Mouse (Mus musculus): ENCODE measurements around the gene Baiap2l1.

The Baiap2l1 gene

DNA sequence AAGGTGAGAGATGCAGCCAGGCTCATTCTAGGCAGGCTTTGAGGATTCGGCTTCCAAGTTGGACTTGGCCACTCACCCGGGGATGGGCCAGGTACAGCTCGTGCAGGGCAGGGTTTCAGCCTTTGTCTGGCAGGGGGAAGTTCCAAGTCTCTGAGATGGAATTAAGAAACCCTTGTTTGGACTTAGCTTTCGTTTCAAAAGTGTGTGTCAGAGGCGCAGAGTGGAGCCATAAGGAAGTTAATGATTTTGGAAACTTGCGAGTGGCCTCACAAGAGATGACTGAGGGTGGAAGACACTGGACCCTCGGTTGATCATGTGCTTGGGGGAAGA, 101.4 kb downstream of the Baiap2l1 start:
- no peak for DNase-seq

DNA sequence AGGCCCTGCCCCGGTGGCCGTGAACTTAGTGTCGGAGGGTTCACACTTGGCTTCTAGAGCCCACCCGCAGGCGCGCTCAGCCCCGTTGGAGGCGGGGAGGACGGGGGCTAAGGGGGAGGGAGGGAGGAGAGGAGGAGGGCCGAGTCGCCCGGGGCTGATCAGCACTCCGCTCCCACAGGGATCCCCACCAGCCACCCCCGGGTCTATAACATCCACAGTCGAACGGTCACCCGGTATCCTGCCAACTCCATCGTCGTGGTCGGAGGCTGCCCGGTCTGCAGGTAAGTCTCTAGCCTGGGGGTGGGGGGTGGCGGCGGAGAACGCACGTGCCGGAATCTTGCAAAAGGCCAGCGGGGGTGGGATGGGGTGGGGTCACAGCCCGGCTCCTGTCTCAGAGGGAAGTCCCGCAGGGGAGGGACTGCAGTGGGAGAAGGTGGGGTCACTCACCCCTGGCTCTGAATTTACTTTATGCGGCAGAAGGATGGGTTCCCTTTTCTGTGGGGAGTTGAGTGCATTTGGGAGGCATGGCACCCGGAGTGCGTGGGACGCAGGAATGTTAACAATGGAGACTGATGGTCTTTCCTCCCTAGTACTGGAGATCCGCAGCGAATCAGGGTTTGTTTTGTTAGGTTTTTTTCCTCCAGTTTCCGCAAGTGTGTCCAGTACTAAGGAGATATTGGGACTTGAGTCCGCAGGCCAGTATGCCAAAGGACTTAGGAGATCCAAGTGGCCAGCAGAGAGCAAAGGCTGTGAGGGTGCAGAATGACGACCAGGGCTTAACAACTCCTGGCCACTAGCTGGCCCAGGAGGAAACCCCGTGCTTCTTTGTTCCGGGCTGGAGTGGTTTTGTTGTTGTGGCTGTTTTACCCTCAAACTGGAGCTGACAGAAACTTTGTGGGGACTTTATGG, 102.0 kb downstream of the Baiap2l1 start:
- DNase-seq: peak; percentile 55 to 61

DNA sequence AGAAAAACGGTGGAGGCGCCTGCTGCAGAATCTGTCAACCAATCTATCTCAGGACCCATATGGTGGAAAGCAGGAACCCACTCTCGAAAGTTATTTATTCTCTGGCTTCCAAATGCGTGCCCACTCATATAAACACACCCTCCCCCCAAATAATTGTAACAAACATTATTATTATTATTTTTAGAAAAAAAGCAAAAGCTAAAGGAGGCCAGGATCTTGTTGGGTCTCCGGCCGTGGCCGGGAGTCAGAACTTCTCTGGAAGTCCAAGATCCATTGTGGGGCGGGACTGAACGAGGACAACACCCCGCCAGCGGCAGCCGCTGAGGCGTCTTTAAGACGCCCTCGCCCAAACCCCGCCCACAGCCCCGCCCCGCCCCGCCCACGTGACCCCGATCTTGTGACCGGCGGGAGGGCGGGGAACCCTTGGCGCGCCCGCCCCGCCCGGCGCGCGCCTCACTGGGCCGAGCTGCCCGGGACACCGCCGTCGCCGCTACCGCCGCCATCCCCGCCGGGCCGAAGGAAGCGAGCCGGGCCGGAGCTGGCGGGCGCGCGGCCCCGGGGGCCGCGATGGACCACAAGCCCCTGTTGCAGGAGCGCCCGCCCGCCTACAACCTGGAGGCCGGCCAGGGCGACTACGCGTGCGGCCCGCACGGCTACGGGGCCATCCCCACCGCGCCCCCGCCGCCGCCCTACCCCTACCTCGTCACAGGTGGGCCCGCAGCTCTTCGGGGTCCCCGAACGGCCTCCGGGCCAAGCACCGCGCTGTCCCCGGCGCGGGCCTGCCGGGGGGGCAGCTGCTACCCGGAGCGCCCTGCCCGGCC, 102.9 kb downstream of the Baiap2l1 start:
- DNase-seq: peak; percentile 86 to 87

DNA sequence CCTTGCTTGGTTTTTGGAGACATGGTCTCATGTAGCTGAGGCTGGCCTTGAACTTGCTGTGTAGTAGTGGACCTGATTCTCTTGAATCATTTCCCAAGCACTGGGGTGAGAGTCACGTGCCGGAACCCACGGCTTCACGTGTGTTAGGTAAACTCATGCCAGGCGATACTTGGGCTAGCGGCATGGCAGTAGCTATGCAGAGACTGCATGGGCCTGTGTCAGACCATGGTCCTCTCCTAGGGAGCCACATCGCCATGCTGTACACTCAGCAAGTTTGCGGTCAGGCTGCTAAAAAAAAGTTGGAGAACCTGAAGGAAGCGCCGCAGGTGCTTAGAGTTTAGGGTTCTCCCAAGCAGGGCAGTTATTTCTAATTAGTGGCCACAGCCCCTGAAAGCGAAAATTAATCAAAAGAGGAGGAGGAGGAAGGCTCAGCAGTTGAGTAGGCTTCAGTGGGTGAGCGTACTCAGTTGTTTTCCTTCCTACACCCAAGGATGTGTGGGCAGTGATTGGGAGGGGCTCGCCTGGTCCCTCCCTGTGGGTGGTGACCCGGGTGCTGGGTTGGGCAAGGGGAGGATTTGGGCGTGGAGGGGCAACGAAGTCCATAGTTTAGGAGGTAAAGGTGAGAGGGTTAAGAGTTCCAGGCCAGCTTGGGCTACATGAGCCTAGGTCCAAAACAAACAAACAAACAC, 103.6 kb downstream of the Baiap2l1 start:
- no peak for DNase-seq

DNA sequence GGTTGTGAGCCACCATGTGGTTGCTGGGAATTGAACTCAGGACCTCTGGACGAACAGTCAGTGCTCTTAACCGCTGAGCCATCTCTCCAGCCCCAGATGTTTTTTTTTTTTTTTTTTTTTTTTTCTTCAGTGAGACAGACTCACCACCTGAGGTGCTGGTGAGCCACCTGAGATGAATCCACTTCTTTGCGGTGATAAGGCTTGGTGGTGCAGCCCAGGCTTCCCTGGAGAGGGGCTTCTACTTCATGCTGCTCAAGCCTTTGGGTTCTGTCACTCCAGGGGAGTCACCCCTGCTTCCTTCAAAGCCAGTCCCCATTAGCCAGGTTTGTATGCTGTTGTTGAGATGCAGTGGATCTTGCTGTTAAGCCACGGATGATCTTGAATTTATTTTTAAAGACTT, 104.7 kb downstream of the Baiap2l1 start:
- DNase-seq: no peak

DNA sequence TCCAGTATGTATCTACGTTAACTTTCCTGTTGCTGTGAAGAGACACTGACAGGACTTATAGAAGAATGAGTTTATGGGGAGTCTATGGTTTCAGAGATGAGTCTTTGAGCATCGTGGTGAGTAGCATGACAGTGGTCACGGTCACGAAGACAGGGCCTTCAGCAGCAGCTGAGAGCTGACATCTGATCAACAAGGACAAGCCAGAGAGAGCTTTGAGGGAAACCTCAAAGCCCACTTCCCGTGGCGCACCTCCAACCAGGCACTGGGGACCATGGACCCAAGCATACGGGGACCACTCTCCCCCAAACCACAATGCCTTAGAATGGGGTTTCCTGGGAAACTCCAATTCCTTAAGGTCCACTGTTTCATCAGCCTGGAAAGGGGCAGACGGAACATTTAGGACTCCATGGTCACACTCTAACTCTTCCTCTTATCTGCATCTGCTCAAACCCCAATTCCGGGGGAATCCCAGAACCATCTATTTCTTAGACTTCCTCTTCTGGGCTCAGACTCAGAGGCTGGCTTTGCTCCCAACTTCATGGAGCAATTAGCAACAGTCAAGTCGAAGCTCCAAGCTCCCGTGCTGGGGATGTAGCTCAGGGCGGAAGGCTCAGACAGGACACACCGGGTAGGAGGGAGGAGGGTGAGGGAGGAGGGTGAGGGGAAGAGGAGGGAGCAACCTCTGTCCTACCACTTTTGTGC, 105.9 kb downstream of the Baiap2l1 start:
- DNase-seq: no peak

DNA sequence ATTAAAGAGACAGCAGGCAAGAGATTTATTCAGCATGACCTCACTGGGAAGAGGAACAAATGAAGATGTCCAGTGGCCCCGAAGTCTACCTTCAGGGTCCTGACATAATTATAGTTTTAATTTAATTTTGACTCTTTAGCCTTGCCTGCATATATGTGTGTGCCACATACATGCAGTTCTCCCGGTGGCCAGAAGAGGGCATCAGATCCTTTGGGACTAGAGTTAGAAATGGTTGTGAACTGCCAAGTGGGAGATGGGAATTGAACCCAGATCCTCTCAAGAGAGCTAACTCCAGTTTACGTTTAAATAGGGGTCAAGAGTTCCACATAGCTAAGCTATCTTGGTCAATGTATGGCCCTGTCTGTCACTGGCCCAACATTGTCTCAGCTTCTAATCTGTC, 108.0 kb downstream of the Baiap2l1 start:
- DNase-seq: peak in 1 of 2 experiments; percentile 46

DNA sequence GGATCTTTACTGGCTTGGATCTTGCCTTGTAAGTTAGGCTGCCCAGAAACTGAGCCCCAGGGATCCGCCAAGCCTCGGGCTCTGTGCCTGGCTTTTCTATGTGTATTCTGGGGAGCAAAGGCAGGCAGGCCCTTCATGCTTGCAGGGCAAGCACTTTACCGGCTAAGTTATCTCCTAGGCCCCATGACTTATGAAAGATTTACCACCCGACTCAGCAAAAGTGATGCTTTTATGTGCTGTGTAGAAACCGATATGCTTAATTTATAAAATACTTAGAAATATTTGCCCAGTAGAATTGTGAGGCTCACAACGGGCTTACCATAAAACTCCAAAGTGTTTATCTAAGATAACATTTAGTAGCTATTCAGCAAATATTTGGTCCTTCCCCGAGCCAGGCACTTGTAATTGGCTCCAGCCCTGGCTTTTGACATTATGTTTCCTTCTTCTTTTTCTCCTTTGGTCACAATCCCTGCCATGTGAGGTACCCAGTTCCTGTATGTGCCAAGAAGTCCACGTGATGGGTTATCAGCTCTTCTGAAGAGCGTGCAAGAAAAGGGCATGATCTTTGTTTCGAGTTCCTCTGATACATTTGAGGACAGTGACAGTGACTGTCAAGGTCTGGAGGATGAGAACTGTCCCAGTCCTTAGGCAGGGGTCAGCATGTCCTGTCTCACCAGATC, 109.9 kb downstream of the Baiap2l1 start:
- no peak for DNase-seq

DNA sequence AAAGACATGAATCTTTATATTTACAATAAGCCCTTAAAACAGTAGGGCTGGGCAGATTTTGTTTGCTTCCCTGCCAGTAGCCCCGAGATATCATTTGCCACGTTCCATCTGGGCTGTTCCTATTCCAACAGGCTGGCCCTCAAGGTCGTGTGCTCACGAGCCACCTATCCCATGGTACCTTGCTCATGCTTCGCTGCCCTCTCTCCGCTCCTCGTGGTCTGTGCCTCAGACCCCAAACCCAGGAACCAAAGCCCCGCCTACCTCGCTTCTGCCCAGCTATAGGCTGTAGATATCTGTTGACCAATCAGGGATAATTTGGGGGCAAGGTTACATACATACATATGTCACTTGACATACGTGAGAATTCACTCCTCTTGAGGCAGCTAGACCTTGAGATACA, 110.6 kb downstream of the Baiap2l1 start:
- no peak for DNase-seq

DNA sequence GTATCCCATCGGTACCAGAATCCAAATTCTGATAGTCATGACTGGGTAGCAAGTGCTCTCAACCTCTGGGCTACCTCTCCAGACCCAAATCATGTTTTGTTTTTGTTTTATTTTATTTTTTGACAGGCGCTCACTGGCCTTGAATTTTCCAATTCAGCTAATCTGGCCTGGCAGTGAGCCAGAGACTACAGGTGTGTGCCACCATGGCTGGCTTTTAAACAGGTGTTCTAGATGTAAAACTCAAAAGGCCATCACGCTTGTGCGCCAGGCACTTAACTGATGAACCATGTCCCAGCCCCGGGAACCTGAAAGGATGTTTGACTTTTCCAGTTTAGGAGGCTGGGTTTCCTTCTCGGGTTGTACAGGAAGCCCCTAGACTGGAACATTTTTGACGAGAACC, 111.2 kb downstream of the Baiap2l1 start:
- no peak for DNase-seq

DNA sequence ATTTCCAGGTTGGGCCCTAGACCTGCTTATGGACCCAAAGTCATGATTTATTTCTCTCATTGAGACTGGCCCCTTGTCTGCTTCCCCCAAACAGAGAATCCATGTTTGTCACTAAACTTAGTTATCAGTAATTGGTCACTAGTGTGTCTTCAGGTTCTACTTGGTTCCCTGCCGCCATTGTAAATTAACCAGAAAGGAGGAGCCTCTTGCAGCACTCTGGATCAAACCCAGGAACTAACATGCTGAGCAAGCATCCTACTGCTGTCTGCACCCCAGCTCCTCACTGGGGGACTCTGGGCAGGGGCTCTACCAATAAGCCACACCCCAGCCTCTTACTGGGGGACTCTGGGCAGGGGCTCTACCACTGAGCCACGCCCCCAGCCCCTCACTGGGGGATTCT, 112.3 kb downstream of the Baiap2l1 start:
- no peak for DNase-seq

DNA sequence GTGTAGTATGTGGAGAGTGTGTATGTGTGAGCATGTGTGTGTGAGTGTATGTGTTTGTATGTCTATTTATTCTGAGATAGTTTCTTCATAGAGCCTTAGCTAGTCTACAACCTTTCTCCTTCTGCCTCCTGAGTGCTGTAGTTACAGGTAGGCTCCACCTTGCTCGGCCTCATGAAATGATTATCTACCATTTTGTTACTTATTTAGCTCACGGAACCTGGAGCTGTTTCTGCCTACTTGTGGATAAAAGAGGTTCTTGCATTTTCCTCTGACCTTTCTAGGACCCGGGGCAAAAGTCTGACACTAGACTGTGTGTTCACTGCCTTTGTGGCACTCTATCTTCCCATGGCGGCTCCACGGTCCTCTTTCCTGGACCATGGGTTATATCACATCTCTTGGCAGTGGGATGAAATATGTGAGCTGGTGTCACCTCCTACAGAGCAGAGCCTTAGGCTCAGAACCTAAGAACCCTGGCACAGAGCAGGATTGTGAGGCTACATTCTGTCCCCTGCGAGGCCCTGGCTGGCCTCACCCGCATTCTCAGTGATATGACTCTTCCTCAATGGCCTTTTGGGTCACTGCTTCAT, 113.9 kb downstream of the Baiap2l1 start, which contains the start of gene Bri3:
TSS of gene Bri3 (plus strand) at position 537 of the 587 bp plus-strand sequence.
- DNase-seq: no peak

DNA sequence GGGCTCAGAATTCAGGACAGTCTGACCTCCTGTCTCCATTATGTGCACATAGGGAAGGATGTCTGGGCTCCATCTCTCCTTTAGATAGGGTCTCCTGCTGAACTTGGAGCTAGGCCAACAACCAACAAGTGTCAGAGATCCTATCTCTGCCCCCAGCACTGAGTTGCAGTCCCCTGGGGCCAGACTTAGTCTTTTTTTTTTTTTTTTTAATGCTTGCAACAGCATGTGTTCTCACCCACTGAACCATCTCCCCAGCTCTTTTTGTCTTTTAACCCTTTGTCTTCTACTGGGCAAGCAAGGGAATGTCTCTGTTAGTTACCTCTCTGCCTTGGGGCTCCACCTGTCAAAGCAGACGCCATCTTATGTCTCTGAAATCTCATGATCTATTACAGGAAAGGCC, 118.9 kb downstream of the Baiap2l1 start:
- DNase-seq: no peak

DNA sequence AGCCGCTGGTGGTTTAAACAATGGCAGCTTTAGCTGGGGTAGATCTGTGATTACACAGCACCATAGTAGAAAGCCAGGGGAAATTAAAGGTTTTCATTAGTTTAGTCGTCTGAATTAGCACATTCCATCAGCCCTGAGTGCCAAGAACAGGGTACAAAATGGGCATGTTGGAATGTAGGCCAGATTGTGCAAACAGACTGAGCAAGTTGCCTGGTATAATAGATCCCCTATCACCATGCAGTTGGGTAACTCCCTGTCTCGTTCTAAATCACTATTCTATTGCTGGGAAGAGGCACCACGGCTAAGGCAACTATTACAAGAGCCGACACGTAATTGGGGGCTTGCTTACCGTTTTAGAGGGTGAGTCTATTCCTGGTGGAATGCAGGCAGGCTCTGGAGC, 123.2 kb downstream of the Baiap2l1 start:
- DNase-seq: no peak

DNA sequence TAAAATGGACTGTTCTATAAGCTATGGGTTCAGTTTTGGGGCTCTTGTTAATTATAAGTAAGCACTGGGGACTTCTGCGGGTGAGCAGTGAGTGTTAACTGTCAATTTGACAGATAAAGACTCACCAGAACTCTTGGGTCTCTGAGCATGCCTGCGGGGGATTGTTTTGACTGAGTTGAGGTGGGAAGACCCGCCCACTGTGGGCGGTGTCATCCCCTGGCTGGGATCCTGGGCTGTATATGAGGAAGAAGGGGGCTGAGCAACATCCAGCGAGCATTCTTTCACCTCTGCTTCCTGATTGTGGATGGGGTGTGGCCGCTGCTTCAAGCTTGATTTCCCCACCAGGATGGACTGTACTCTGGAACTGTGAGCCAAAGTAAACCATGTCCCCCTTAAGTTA, 123.7 kb downstream of the Baiap2l1 start:
- DNase-seq: no peak

DNA sequence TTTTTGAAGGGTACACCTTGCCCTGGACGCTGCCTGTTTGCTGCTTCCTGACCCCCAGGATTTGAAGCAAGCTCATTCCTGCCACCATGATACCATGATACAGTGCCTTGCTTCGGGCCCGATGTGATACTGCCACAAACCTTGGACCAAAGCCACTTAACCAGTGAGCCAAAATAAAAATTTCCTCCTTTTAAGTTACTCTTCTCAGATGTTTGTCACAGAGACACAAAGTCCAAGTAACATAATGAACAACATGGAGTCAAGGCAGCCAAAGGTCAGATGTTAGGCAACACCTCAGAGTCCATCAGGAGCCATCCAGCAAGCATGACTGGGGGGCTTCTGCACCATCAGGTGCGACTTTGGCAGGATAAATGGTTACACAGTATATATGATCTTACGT, 125.4 kb downstream of the Baiap2l1 start:
- no peak for DNase-seq

DNA sequence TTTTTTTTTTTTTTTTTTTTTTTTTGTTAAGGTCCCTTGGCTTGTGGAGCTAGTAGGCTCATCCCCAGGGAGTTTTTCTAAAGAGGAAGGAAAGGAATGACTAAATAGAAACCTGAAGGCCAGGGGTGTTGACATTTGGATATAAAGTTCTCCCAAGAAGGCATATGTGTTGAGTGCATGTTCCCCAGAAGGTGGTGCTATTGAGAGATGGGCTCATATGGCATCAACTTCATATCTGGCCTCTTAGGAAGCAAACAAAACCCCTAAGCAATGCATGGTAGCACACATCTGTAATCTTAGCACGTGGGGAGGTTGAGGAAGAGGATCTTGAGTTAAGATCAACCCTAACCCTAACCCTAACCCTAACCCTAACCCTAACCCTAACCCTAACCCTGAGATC, 126.5 kb downstream of the Baiap2l1 start:
- no peak for DNase-seq

DNA sequence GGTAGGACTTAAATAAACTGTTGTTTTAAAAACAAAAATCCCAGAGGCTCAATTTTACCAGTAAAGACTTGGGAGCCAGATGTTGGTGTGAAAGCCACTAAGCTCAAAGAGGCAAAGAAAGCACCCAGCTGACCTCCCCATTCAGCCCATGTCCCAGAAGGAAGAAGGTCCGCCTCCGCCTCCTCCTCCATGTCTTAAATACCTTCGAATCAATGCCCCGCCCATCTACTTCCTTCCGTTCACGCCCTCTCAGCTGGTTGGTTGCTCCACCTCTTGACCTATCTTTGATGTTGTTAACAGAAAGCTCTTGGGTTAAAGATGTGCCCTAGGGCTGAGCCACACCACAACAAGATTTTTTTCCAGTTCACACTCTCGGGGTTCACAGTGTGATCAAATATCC, 127.7 kb downstream of the Baiap2l1 start:
- DNase-seq: no peak

DNA sequence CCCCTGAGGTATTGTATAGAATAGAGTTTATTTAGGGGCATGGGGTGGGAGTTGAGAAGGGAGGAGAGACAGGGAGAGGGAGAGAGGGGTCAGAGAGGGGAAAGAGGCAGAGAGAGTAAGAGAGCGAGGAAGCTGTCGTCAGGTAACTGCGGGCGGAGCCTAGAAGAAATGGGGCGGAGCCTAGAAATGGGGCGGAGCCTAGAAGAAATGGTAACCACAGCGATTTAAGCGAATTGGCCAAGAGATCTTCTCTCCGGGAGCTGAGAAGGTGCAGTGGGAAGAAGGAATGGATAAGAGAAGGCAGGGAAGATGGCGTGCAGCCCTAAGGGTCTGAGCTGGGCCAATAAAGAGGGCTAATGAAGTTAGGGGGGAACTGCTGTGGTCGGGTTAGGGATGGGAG, 131.7 kb downstream of the Baiap2l1 start:
- no peak for DNase-seq

DNA sequence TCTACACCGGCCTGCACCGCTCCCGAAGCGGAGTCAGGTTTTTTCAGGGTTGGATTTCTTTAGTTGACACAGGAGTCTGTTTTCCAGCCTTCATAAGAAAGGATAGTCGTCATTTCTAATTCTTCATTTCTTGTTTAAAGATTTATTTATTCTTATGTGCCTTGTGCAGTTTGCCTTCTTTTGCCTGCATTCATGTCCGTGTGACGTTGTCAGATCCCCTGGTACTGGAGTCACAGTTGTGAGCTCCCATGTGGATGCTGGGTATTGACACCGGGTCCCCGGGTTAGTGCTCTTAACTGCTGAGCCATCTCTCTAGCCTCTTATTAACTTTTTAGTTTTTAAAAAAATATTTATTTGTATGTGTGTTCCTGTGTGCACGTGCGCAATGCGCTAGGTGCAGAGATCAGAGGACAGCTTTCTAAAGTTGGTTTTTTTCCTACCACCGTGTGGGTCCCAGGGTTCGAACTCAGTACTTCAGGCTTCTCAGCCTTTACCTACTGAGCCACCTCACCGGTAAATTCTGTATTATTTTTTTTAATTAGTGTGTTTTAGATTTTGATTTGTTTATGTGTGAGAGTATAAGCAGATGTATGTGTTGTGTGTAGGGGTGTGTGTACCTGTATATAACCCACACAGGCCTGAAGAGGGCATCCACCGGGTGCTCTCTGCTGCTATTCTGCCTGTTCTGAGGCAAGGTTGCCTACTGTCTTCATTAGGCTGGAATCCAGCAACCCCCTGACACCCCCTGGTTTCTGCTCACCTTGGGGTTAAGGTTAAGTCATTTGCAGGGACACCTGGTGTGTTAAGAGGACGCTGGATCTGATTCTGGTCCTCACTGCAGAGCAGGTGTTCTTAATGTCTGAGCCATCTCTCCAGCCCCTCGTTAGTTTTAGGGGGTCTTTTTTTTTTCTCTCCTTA, 133.8 kb downstream of the Baiap2l1 start:
- DNase-seq: no peak

DNA sequence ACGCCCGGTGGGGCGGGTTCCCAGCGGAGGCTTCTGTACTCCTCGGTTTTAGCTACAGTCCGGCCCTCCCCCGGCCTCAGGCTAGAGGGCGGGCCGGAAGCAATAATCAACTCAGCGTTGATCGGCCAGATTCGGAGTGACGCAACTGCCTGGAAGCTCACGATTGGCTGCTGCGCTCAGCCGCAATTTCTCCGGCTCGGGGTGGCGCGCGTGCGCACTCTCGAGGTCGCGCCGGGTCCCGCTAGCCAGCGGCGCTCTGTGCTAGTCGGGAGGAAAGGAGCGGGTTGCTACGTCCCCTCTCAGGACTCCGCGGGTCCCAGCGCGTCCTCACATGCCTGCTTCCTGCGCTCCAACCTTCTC, 134.4 kb downstream of the Baiap2l1 start, which contains the start of gene Tecpr1:
TSS of gene Tecpr1 (minus strand) at position 113 of the 360 bp plus-strand sequence.
- DNase-seq: peak; percentile 96 to 98
